Mouse (Mus musculus): ENCODE data around the gene Mx1. TPM values are rescaled to one million over a fixed set of nuclear protein-coding genes. Genes with fewer than 3 reads are reported as not detected.

The Mx1 gene
- polyA plus RNA-seq, 1 experiment from 2014 or later, result not detected

DNA sequence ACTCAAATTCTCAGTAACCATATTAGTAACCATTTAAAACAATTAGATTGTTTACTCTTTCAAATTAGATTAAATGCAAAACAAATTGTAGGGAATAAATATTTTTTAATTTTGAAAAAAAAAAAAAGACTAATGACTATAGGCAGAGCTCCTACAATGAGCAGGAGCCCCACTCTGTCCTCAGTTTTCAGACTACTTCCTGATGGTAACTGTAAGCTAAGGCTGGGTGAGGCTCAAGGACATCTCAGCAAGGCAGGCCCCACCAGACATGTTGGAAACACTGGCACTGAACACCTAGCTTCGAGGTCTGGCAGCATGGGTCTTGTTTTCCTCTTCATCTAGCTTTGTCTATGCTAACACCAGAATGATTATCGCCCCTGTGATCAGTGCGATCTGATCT, 35.4 kb upstream of the Mx1 start:
- no peak overlapping the region for H3K9ac ChIP-seq (replicated peaks; ENCODE audit: low read depth, low read length)
- H3K9me3 ChIP-seq (ENCODE audit: control insufficient read depth, low read length), result no peaks in the 10 kb centered on the region
- H3K4me2 ChIP-seq (ENCODE audit: low read depth, low read length), result no peak overlapping the region
- no peak for ATAC-seq (ENCODE audit: low read depth)
- no peaks in the 10 kb centered on the region for H3K4me1 ChIP-seq (ENCODE audit: control insufficient read depth, insufficient read depth, low read length)
- no peak overlapping the region for H3K27ac ChIP-seq (ENCODE audit: low read depth, low read length)
- no peak overlapping the region for H3K4me3 ChIP-seq (ENCODE audit: low read depth, low read length)
- WGBS, result 94% methylated on average over 3 of the region's 3 CpGs
- H3K27me3 ChIP-seq (ENCODE audit: control insufficient read depth, insufficient read depth, low read length), result no peaks in the 10 kb centered on the region
- H3K36me3 ChIP-seq (ENCODE audit: control insufficient read depth, insufficient read depth, low read length), result no peaks in the 10 kb centered on the region

DNA sequence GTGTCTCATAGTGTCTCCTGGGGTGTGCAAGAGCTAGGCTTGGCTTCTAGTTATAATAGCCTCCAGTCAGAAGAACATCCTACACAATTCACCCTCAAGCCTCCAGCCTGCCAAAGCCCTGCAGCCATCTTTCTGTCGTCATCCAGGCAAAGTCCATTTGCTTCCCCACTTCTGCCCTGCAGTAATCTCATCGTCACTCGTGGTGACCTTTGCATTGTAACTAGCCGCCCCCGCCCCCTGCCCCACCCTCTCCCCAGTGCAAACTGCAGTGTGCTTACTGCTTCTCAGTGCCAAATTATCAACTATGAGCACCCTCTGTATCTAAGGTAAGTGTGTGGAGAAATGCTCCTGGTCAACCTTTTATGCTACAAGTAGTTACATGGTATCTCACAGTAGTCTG, 35.0 kb upstream of the Mx1 start:
- Histone ChIP-seq H3K27ac (ENCODE audit: low read depth, low read length) (no peak overlapping the region), H3K9me3 (ENCODE audit: control insufficient read depth, low read length) (no peaks in the 10 kb centered on the region), H3K36me3 (ENCODE audit: control insufficient read depth, insufficient read depth, low read length) (no peaks in the 10 kb centered on the region), H3K4me2 (ENCODE audit: low read depth, low read length) (no peak overlapping the region), H3K4me1 (ENCODE audit: control insufficient read depth, insufficient read depth, low read length) (no peaks in the 10 kb centered on the region), H3K9ac (replicated peaks; ENCODE audit: low read depth, low read length) (no peak overlapping the region), H3K4me3 (ENCODE audit: low read depth, low read length) (no peak overlapping the region), H3K27me3 (ENCODE audit: control insufficient read depth, insufficient read depth, low read length) (no peaks in the 10 kb centered on the region)
- no peak for ATAC-seq (ENCODE audit: low read depth)
- WGBS, result 53% methylated on average over 5 of the region's 5 CpGs

- H3K36me3 ChIP-seq (ENCODE audit: control insufficient read depth, insufficient read depth, low read length), result no peaks in the 10 kb centered on the region
- H3K27ac ChIP-seq (ENCODE audit: low read depth, low read length), result no peak overlapping the region
- ATAC-seq (ENCODE audit: low read depth), result no peak
- no peak overlapping the region for H3K9ac ChIP-seq (replicated peaks; ENCODE audit: low read depth, low read length)
- no peak overlapping the region for H3K4me2 ChIP-seq (ENCODE audit: low read depth, low read length)
- WGBS, result 44% methylated on average over 3 of the region's 3 CpGs
- H3K9me3 ChIP-seq (ENCODE audit: control insufficient read depth, low read length), result no peaks in the 10 kb centered on the region
- H3K4me1 ChIP-seq (ENCODE audit: control insufficient read depth, insufficient read depth, low read length), result no peaks in the 10 kb centered on the region
- no peaks in the 10 kb centered on the region for H3K27me3 ChIP-seq (ENCODE audit: control insufficient read depth, insufficient read depth, low read length)
- no peak overlapping the region for H3K4me3 ChIP-seq (ENCODE audit: low read depth, low read length)
These were observed 33.3 kb upstream of the Mx1 start for GRCm38 (mm10) chr16:97496026-97496425.

GRCm38 (mm10) chr16:97492369-97492768, 29.7 kb upstream of the Mx1 start:
- Histone ChIP-seq H3K4me3 (ENCODE audit: low read depth, low read length) (no peak overlapping the region), H3K27me3 (ENCODE audit: control insufficient read depth, insufficient read depth, low read length) (no peaks in the 10 kb centered on the region), H3K27ac (ENCODE audit: low read depth, low read length) (no peak overlapping the region), H3K4me2 (ENCODE audit: low read depth, low read length) (no peak overlapping the region), H3K36me3 (ENCODE audit: control insufficient read depth, insufficient read depth, low read length) (no peaks in the 10 kb centered on the region), H3K4me1 (ENCODE audit: control insufficient read depth, insufficient read depth, low read length) (no peaks in the 10 kb centered on the region), H3K9ac (replicated peaks; ENCODE audit: low read depth, low read length) (no peak overlapping the region), H3K9me3 (ENCODE audit: control insufficient read depth, low read length) (no peaks in the 10 kb centered on the region)
- ATAC-seq (ENCODE audit: low read depth), result no peak
- 94% methylated on average over 1 of the region's 1 CpGs for WGBS

- Histone ChIP-seq H3K9ac (replicated peaks; ENCODE audit: low read depth, low read length) (no peak overlapping the region), H3K27me3 (ENCODE audit: control insufficient read depth, insufficient read depth, low read length) (no peaks in the 10 kb centered on the region), H3K27ac (ENCODE audit: low read depth, low read length) (no peak overlapping the region), H3K36me3 (ENCODE audit: control insufficient read depth, insufficient read depth, low read length) (no peaks in the 10 kb centered on the region), H3K9me3 (ENCODE audit: control insufficient read depth, low read length) (no peaks in the 10 kb centered on the region), H3K4me3 (ENCODE audit: low read depth, low read length) (no peak overlapping the region), H3K4me2 (ENCODE audit: low read depth, low read length) (no peak overlapping the region), H3K4me1 (ENCODE audit: control insufficient read depth, insufficient read depth, low read length) (no peaks in the 10 kb centered on the region)
- ATAC-seq (ENCODE audit: low read depth), result no peak
- 84% methylated on average over 2 of the region's 2 CpGs for WGBS
These were observed 15.9 kb upstream of the Mx1 start for GRCm38 (mm10) chr16:97478655-97479054.

DNA sequence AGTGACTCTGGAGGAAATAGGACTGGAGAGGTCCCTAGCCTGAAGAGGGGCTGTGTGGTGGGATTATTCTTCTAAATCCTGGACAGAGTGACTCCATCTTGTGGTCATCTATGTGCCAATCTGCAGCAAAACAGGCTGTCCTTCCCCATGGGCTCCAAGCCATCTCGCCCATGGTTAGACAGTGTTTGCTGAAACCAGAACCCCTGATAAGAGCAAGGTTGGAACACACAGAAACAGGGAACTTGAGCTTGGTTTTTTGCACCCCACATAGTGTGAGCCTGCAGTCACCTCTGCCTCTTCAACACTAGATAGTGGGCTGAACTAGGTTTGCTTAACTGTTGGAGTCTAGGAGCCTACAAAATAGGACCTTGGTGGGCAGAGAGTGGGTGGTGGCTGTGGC, 13.8 kb upstream of the Mx1 start:
- Histone ChIP-seq H3K4me1 (ENCODE audit: control insufficient read depth, insufficient read depth, low read length) (no peaks in the 10 kb centered on the region), H3K27ac (ENCODE audit: low read depth, low read length) (no peak overlapping the region), H3K27me3 (ENCODE audit: control insufficient read depth, insufficient read depth, low read length) (no peaks in the 10 kb centered on the region), H3K4me2 (ENCODE audit: low read depth, low read length) (no peak overlapping the region), H3K9ac (replicated peaks; ENCODE audit: low read depth, low read length) (no peak overlapping the region), H3K36me3 (ENCODE audit: control insufficient read depth, insufficient read depth, low read length) (no peaks in the 10 kb centered on the region), H3K9me3 (ENCODE audit: control insufficient read depth, low read length) (no peaks in the 10 kb centered on the region), H3K4me3 (ENCODE audit: low read depth, low read length) (no peak overlapping the region)
- 94% methylated on average over 1 of the region's 1 CpGs for WGBS
- ATAC-seq (ENCODE audit: low read depth), result no peak

DNA sequence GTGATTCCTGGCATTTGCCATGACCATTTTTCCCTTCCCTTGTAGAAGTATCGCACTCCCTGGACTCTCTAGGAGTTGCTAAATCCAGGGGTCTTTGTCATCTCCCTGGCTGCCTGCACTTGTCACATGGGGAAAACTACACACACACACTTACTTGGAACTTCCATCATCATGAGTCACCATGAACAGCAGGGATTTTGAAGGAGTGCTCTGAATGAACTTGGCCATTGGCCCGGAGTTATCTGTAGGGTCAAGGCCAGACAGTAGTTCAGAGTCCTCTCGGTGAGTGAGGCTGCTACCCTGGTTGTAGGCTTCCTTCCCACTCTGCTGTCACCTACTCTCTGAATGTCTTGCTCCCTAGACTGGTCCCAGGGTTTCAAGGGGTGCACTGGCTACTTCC, 12.9 kb upstream of the Mx1 start:
- H3K4me2 ChIP-seq (ENCODE audit: low read depth, low read length), result no peak overlapping the region
- H3K9ac ChIP-seq (replicated peaks; ENCODE audit: low read depth, low read length), result no peak overlapping the region
- no peak overlapping the region for H3K4me3 ChIP-seq (ENCODE audit: low read depth, low read length)
- no peaks in the 10 kb centered on the region for H3K4me1 ChIP-seq (ENCODE audit: control insufficient read depth, insufficient read depth, low read length)
- H3K27me3 ChIP-seq (ENCODE audit: control insufficient read depth, insufficient read depth, low read length), result no peaks in the 10 kb centered on the region
- WGBS, result 88% methylated on average over 3 of the region's 3 CpGs
- H3K36me3 ChIP-seq (ENCODE audit: control insufficient read depth, insufficient read depth, low read length), result no peaks in the 10 kb centered on the region
- H3K27ac ChIP-seq (ENCODE audit: low read depth, low read length), result no peak overlapping the region
- H3K9me3 ChIP-seq (ENCODE audit: control insufficient read depth, low read length), result no peaks in the 10 kb centered on the region
- no peak for ATAC-seq (ENCODE audit: low read depth)

DNA sequence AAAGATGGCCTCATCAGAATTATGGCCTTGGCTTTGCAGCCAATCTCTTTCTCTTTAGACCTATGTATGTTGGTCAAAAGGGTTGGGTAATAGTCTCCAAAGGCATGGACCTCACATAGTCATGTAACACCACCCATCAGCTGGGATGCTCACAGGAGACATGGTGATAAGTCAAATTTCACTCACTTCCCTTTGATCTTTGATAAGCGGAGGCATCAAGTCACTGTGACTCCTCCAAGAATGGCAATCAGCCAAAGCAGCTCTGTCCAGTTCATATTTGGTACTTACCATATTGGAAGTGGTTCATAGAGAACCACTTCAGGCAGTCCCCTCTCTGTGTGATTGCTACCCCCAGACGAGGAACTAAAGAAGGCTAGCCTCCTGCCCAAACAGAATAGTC, 12.0 kb upstream of the Mx1 start:
- no peak overlapping the region for H3K9ac ChIP-seq (replicated peaks; ENCODE audit: low read depth, low read length)
- no peaks in the 10 kb centered on the region for H3K36me3 ChIP-seq (ENCODE audit: control insufficient read depth, insufficient read depth, low read length)
- H3K4me1 ChIP-seq (ENCODE audit: control insufficient read depth, insufficient read depth, low read length), result no peaks in the 10 kb centered on the region
- 80% methylated on average over 2 of the region's 2 CpGs for WGBS
- no peak overlapping the region for H3K4me3 ChIP-seq (ENCODE audit: low read depth, low read length)
- no peaks in the 10 kb centered on the region for H3K27me3 ChIP-seq (ENCODE audit: control insufficient read depth, insufficient read depth, low read length)
- no peak for ATAC-seq (ENCODE audit: low read depth)
- H3K4me2 ChIP-seq (ENCODE audit: low read depth, low read length), result no peak overlapping the region
- H3K9me3 ChIP-seq (ENCODE audit: control insufficient read depth, low read length), result no peaks in the 10 kb centered on the region
- H3K27ac ChIP-seq (ENCODE audit: low read depth, low read length), result no peak overlapping the region

DNA sequence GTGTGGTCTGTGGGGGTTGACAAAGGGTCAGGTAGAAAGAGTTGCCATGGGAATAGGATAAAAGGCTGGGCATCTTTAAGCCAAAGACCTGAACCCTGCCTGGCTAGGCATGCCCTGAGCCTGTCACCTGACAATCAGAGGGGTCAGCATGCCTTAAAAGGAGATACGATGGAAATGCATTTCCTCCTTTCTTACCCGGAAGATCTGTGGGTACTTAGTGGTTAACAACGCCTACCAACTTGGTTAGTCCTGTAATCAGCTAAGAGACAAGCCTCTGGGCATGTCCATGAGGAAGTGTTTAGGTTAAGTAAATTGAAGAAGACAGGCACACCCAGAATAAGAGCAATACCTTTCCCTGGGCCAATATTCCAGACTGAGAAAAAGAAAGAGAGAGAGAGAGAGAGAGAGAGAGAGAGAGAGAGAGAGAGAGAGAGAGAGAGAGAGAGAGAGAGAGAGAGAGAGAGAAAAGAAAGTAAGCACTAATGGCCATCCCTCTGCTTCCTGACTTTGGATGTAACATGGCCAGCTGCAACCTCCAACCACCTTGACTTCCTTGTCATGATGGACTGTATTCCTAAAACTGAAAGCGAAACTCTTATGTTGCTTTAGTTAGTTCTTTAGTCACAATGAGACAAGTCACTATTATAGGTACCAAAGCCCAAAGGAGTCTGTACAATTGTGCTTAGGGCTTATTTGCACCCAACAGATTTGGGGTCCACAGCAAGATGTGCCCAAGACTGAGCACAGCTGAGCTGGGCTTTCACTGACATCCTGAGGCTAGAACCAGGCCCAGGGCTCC, 5.5 kb upstream of the Mx1 start:
- no peak for ATAC-seq (ENCODE audit: low read depth)
- Histone ChIP-seq H3K9me3 (ENCODE audit: control insufficient read depth, low read length) (no peaks in the 10 kb centered on the region), H3K4me3 (ENCODE audit: low read depth, low read length) (no peak overlapping the region), H3K36me3 (ENCODE audit: control insufficient read depth, insufficient read depth, low read length) (no peaks in the 10 kb centered on the region), H3K9ac (replicated peaks; ENCODE audit: low read depth, low read length) (no peak overlapping the region), H3K4me1 (ENCODE audit: control insufficient read depth, insufficient read depth, low read length) (no peaks in the 10 kb centered on the region), H3K27ac (ENCODE audit: low read depth, low read length) (no peak overlapping the region), H3K4me2 (ENCODE audit: low read depth, low read length) (no peak overlapping the region), H3K27me3 (ENCODE audit: control insufficient read depth, insufficient read depth, low read length) (no peaks in the 10 kb centered on the region)
- WGBS, result 92% methylated on average over 4 of the region's 4 CpGs
